Mouse (Mus musculus) bone marrow, adult 2 months (tissue): ENCODE measurements at regions not wholly inside any gene's neighbourhood (a gene's known extent, or its start where the extent isn't known, plus 50 kb on each side); places are given as distances from the start of the nearest gene placed in this dataset.

Experiments used
- CTCF ChIP-seq: fragments of 200-500 bp; IDR thresholded peaks from 2 replicates; pipeline ENCODE4 v1.5.1; 2011; ENCODE audit warnings: low read length, control low read depth; ENCODE audit not compliant: control insufficient read depth, insufficient read depth
- POLR2A ChIP-seq: fragments of 200-500 bp; IDR thresholded peaks from 2 replicates; pipeline ENCODE4 v1.6.1; 2011; ENCODE audit warnings: low read depth, mild to moderate bottlenecking, control low read depth, low read length, borderline replicate concordance; ENCODE audit not compliant: control insufficient read depth

DNA sequence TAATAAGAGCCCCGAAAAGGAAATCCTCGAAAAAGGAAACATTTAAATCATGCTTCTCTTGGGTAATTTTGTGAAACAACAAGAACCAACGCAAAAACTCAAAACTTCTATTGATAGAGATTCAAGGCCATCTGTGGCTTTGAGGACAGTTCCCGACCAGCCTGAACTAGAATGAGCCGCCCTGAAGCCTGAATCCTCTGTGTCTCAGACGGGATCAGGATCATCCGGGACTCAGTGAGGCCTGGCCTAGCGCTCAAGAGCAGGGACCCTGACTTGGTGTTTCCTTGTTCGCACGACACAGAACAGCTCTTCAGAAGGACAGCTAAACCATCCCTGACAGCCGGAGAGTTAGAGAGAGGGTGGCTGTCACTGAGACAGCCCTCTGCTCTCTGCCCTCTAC lies 77.4 kb upstream of the Spin1 start:
- no peak for TF ChIP-seq CTCF
- no peak for TF ChIP-seq POLR2A
